Mouse (Mus musculus) CD4-positive naive resting alpha-beta T cell, adult 57 days (primary cell): ENCODE data around the gene Fbln1. TPM values are rescaled to one million over a fixed set of nuclear protein-coding genes. Genes with fewer than 3 reads are reported as not detected.

Experiments used
- total RNA-seq: library from RNA; stranded (reverse); gene quantifications from one replicate; pipeline ENCODE4 v1.2.4, GENCODE M21; 2023

Fbln1 gene
- 2.3 TPM for total RNA-seq

GRCm38 (mm10) chr15:85205792-85206702, at the start of gene Fbln1:
Gene Fbln1, plus strand, starts transcription at chr15:85205949.

GRCm38 (mm10) chr15:85335671-85336300, 130.0 kb downstream of the Fbln1 start, which contains the start of gene Atxn10:
Gene Atxn10, plus strand, starts transcription at chr15:85336245.

Other genes starting within 250 kb of the Fbln1 start
- 13.1 TPM for gene 5031439G07Rik, start 217.4 kb upstream of the Fbln1 start, total RNA-seq
- not detected for gene Upk3a, start 188.8 kb upstream of the Fbln1 start, total RNA-seq
- gene Fam118a, start 177.0 kb upstream of the Fbln1 start, total RNA-seq, result 157 TPM
- not detected for gene Smc1b, start 74.0 kb upstream of the Fbln1 start, total RNA-seq
- not detected for gene Ribc2, start 73.9 kb upstream of the Fbln1 start, total RNA-seq
- gene Atxn10, start 130.3 kb downstream of the Fbln1 start, total RNA-seq, result 75.1 TPM